Mouse (Mus musculus) adrenal gland, postnatal 10 days (tissue): ENCODE results near the gene Olfr644. TPM values are rescaled to one million over a fixed set of nuclear protein-coding genes. Genes with fewer than 3 reads are reported as not detected.

Experiments
- DNase-seq: peaks from one replicate; pipeline ENCODE4 v3.0.0; 2021; ENCODE audit warnings: mixed read lengths
- long read RNA-seq, 2 experiments: library from polyadenylated mRNA; stranded (forward); transcript quantifications; one replicate each; pipeline ENCODE4 v2.0.0; 2021
- total RNA-seq, 2 experiments: library from RNA; stranded (reverse); gene quantifications; 2 replicates each; pipeline ENCODE4 v1.2.3; 2021

The Olfr644 gene
- not detected for total RNA-seq
- long read RNA-seq, experiment 1 = 0 reads
- long read RNA-seq, experiment 2 = 0 reads

DNA sequence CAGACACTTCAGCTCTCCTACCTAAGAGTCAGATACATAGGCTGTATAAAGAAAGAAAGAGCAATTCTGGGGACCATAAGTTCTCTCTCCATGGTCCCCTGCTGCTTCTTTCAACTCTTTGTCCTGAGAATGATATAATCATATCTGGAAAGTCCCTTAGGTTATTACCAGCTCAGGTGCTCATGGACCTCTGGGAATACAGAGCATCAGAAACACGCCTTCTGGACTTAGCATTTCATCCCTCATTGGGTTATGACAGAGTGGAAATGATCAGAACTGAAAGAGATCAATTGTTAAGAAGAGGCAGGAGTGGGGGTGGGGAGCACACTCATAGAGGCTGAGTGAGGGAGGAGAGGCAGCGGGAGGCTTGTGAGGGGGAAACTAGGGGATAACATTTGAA, at the start of gene Olfr644:
Gene Olfr644, minus strand, starts transcription at position 101 of the 400 bp plus-strand sequence.
- no peak for DNase-seq

DNA sequence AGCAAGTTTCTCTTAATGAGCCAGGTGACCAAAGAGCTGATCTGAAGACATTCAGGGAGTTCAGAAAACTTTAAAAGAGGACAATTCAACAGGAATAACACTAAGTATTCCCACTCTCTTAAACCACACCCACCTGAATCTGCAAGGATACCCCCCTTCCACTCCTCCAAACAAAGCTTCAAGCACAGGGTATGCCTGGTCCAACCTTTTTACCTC, 33.0 kb upstream of the Olfr644 start, which contains the start of gene Olfr646:
Gene Olfr646, plus strand, starts transcription at position 117 of the 216 bp plus-strand sequence.
- DNase-seq = no peak

- no peak for DNase-seq
Observed at GRCm38 (mm10) chr7:104103913-104104756, 32.5 kb upstream of the Olfr644 start.

DNA sequence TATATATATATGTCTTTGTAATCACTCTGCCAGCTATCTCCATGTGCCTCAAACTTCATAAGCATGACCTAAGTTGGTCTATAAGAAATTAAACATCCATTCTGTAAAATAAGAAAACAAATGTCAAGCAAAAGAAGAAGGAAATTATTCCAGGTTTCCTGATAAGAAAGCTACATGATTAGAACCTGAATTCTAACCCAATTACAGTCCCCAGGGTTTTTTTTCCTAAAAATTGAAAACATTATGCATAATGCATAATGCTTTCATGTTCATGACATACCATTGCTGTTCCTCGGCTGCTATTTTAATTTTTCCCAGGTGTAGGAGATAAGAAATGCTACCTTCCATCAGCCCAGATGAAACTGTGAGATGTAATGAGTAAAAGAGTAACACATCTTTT, 13.7 kb upstream of the Olfr644 start, which contains the start of gene Olfr645:
Gene Olfr645, minus strand, starts transcription at position 101 of the 400 bp plus-strand sequence.
- no peak for DNase-seq

DNA sequence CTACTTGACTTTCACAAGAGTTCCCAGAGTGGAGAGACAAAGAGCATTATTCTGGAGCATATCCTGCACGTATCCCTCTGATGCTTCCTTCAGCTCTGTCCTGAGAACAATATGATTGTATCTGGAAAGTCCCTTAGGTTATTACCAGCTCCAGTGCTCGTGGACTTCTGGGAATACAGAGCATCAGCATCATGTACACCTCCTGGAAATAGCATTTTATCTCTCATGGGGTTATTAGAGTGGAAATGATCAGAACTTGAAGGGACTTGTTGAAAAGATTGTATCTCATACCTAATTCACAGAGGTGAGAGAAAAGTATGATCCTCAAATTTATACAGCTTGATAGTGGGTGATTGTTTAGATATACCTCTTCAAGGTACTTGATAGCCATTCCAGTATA, 10.3 kb downstream of the Olfr644 start, which contains the start of gene 4930516K23Rik:
Gene 4930516K23Rik, minus strand, starts transcription at position 101 of the 400 bp plus-strand sequence.
- DNase-seq = no peak

DNA sequence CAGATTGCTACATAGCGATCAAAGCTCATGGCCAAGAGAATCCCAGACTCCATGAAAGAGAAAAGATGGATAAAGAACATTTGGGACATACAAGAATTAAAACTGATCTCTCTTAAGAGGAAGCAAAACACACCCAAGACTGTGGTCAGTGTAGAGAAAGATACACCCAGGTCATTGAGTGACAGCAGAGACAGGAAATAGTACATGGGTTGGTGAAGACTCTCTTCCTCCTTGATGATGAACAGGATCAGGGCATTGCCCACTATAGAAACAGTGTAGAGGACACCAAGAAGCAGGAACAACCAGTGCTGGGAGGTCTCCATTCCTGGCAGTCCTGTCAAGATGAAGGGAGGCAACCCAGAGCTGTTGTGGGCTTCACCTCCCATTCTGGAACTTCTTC, 12.5 kb downstream of the Olfr644 start:
- no peak for DNase-seq

- no peak for DNase-seq
Observed at GRCm38 (mm10) chr7:104052566-104052965, 19.1 kb downstream of the Olfr644 start, which contains the start of gene Olfr642. Gene Olfr642 (minus strand): TSS chr7:104052666.

GRCm38 (mm10) chr7:104050745-104051144, 20.9 kb downstream of the Olfr644 start:
- no peak for DNase-seq

DNA sequence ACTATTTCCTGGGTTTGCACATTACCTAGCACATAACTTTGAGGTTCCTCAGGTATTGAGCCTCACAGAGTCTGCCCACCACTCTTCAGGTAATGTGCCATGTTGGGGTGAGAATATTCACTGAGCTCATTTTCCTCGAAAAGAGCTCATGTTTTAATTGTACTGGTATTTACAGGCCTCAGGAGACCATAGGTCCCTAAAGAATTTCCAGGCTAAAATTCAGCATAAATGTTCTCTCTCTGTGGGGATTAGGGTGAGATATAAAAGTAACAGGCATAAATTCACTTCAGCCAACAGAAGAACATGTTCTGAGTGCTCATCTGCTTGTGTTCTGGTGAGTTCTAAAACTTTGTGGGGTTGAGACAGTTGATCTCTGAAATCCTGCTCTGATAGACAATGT, 36.5 kb downstream of the Olfr644 start, which contains the start of gene Olfr641:
Gene Olfr641, plus strand, starts transcription at position 301 of the 400 bp plus-strand sequence.
- no peak for DNase-seq

- DNase-seq = no peak
Observed at GRCm38 (mm10) chr7:104026978-104027377, 44.7 kb downstream of the Olfr644 start.

DNA sequence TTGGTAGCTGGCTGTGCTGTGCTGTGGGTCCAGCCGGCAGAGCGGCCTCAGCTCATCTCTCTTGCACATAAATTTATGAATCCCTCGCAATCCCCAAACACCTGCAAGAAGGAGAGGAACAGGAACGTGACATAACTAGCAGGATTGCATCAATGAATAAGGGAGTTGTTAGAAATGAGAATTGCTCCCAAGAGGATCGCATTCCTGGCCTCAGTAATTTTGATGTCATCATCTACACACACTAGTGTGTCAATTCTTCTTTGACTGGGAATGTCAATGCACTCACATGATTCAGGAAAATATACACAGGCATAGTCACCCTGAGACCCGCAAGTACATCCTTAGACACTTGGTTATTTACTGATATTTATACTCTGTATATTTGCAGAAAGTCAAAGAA, 46.2 kb downstream of the Olfr644 start, which contains the start of gene Olfr640:
Gene Olfr640, minus strand, starts transcription at position 101 of the 400 bp plus-strand sequence.
- no peak for DNase-seq

DNA sequence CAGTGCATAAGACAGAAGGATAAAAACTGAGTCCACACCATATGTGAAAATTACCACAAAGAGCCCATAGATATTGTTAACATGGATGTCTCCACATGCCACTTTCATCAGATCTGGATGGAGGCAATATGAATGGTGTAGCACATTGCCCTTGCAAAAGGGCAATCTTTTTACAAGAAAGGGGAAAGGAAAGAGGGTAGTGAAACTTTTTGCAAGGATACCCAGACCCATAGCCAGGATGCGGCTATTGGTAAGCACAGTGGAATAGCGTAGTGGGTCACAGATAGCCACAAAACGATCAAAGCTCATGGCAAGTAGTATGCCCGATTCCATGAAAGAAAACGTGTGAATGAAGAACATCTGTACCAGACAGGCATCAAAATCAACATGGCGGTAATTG, 50.0 kb downstream of the Olfr644 start:
- no peak for DNase-seq

DNA sequence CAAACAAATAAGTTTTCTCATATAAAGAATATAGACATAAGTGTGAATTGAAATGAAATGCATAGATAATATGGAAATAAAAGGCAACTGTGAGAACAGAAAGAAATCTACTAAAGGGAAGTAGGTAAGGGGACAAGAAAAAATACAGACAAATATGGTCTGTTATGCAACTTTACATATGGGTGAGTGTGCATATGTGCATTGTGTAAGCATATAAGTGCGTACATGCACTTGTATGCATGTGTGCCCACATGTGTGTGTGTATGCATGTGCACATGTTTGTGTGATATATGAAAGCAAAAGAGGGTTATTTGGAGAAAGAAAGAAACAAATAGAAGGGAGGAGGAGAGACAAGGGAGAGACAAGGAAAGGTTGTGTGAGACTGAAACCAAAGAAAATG, 52.7 kb downstream of the Olfr644 start:
- DNase-seq = no peak

DNA sequence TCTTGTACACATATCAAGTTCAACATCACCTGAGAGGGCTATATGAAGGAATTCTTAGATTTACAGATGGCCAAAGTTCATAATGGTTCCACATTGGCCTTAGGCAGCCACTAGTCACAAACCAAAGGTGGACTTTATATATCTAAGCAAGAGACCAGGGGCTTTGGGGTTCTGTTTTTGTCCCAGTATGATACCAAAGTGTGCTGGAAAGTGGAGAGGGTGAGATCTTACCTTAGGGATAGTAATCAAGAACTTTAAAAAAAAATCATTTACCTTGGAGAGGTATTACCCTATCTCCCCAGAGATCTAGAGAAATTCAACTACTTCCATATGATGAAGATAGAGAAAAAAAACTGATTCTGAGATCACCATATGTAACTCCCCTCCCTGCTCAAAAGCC, 54.5 kb downstream of the Olfr644 start, which contains the start of gene Olfr639:
Gene Olfr639, minus strand, starts transcription at position 101 of the 400 bp plus-strand sequence.
- no peak for DNase-seq

Other genes with a start within 250 kb of the Olfr644 start
- 1,000 to 10,000 TPM; 3,542 to 4,429 TPM for gene Hbb-bs, start 243.8 kb downstream of the Olfr644 start, total RNA-seq
- not detected for gene Hbb-bh2, start 231.3 kb downstream of the Olfr644 start, total RNA-seq
- gene Hbb-bh1, start 228.7 kb downstream of the Olfr644 start, total RNA-seq = not detected
- gene Hbb-y, start 218.7 kb downstream of the Olfr644 start, total RNA-seq = not detected
- gene Olfr66, start 185.6 kb downstream of the Olfr644 start, total RNA-seq = not detected
- not detected for gene Olfr64, start 177.4 kb downstream of the Olfr644 start, total RNA-seq
- not detected for gene Olfr65, start 168.4 kb downstream of the Olfr644 start, total RNA-seq
- not detected for gene Olfr631, start 143.0 kb downstream of the Olfr644 start, total RNA-seq
- not detected for gene Olfr632, start 137.5 kb downstream of the Olfr644 start, total RNA-seq
- not detected for gene Olfr633, start 127.4 kb downstream of the Olfr644 start, total RNA-seq
- not detected for gene Olfr635, start 100.7 kb downstream of the Olfr644 start, total RNA-seq
- gene Olfr638, start 73.1 kb downstream of the Olfr644 start, total RNA-seq = not detected
- under 1 TPM in 1 of 2 experiments, not detected in 1; 0.06 TPM for gene Olfr639, start 54.6 kb downstream of the Olfr644 start, total RNA-seq
- gene Olfr640, start 46.3 kb downstream of the Olfr644 start, total RNA-seq = not detected
- gene Olfr641, start 36.4 kb downstream of the Olfr644 start, total RNA-seq = not detected
- not detected for gene Olfr642, start 19.2 kb downstream of the Olfr644 start, total RNA-seq
- gene 4930516K23Rik, start 10.4 kb downstream of the Olfr644 start, total RNA-seq = not detected
- not detected for gene Olfr645, start 13.6 kb upstream of the Olfr644 start, total RNA-seq
- gene Olfr646, start 33.0 kb upstream of the Olfr644 start, total RNA-seq = not detected
- not detected for gene Ubqln5, start 58.0 kb upstream of the Olfr644 start, total RNA-seq
- gene Olfr643, start 65.5 kb upstream of the Olfr644 start, total RNA-seq = not detected
- gene Ubqln3, start 71.4 kb upstream of the Olfr644 start, total RNA-seq = not detected
- not detected for gene Ubqlnl, start 78.7 kb upstream of the Olfr644 start, total RNA-seq
- not detected for gene Olfm5, start 93.0 kb upstream of the Olfr644 start, total RNA-seq
- gene Olfr648, start 111.5 kb upstream of the Olfr644 start, total RNA-seq = not detected
- not detected for gene Olfr649, start 124.1 kb upstream of the Olfr644 start, total RNA-seq
- gene Trim6, start 146.9 kb upstream of the Olfr644 start, total RNA-seq = 1 to 10 TPM in 1 of 2 experiments, under 1 TPM in 1; 0.33 to 1.7 TPM
- gene Trim34a, start 172.6 kb upstream of the Olfr644 start, total RNA-seq = 1 to 10 TPM; 5.4 to 8.3 TPM
- 1 to 10 TPM; 3.7 to 4.5 TPM for gene Trim5, start 216.2 kb upstream of the Olfr644 start, total RNA-seq
- gene Trim12a, start 243.6 kb upstream of the Olfr644 start, total RNA-seq = 10 to 100 TPM in 1 of 2 experiments, 1 to 10 TPM in 1; 7.2 to 15.9 TPM